Comparison of ENCODE assay signal across 10 mouse cellular contexts in genomic region chr5:32328139-32328538, GRCm38 (mm10).
"Had no signal": no experiment of that assay in that cellular context is flagged by ENCODE, and none has a peak within 500 bp of the region (broad histone marks: within the 10 kb centered on the region; RNA-seq: fewer than 3 reads in every experiment).

No protein-coding gene starts in this region.

- H3K9ac ChIP-seq: limb, embryonic 12.5 days; lung, embryonic 15.5 days; midbrain, embryonic 12.5 days had no signal

- H3K36me3 ChIP-seq: limb, embryonic 12.5 days; lung, embryonic 15.5 days; midbrain, embryonic 12.5 days had no signal

- H3K4me2 ChIP-seq: limb, embryonic 12.5 days; liver, embryonic 11.5 days; lung, embryonic 15.5 days; midbrain, embryonic 12.5 days had no signal

- ATAC-seq: midbrain, embryonic 16.5 days had no signal

- H3K4me1 ChIP-seq: limb, embryonic 12.5 days; lung, embryonic 15.5 days; midbrain, embryonic 12.5 days had no signal

- H3K9me3 ChIP-seq: limb, embryonic 12.5 days; lung, embryonic 15.5 days; midbrain, embryonic 12.5 days had no signal

- DNase-seq: kidney, adult 18-20 months; layer of hippocampus, adult 9-11 months; lung, postnatal 14 days; right cerebral cortex, postnatal 14 days; thymus, postnatal 36 days had no signal

- H3K4me3 ChIP-seq: limb, embryonic 12.5 days; lung, embryonic 15.5 days; midbrain, embryonic 12.5 days had no signal

- H3K27ac ChIP-seq: limb, embryonic 12.5 days; lung, embryonic 15.5 days; midbrain, embryonic 12.5 days had no signal

- H3K27me3 ChIP-seq: limb, embryonic 12.5 days; lung, embryonic 15.5 days; midbrain, embryonic 12.5 days had no signal
